In the genomic region with DNA sequence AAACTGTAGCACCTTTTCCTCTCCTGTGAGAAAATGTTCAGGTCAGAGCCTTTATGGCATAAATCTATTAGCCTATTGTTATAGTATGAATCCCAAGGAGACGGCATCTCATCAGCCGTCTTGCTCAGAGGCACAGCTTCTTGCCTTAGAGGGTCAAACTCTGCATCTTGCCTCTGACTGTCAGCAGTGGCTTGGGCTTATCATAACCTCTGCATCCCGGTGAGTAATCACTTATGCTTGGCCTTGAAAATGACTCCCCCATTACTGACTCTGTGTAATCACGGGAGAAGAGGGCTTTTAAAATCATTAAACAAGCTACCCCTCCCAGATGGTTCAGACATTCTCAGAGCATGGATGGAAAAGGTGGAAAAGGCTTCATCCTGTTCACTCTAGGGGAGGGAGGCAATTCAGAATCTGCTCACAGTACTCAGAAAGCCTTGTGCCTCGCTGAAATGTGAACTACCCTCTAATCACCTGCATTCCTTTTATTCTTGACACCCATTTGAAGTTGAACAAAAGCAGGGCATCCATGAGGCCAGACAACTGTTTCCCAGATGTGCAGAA, we compare ENCODE assay signal across 22 mouse cellular contexts.
A peak's percentile ranks its signal among the peaks of the same experiment; 100 is the strongest.
DNase-seq lines count a peak whose midpoint lies in the region; ATAC-seq and TF ChIP-seq lines count a peak whose summit lies in the region.
"Had no signal": no experiment of that assay in that cellular context is flagged by ENCODE, and none has a peak within 500 bp of the region (broad histone marks: within the 10 kb centered on the region; RNA-seq: fewer than 3 reads in every experiment).

No protein-coding gene starts in this region.

- WGBS in forebrain, embryonic 13.5 days = 41% methylated on average over 5 of the region's 5 CpGs
- WGBS in forebrain, postnatal 0 days = 34% methylated on average over 5 of the region's 5 CpGs
- WGBS in limb, embryonic 11.5 days = 42% methylated on average over 5 of the region's 5 CpGs
- WGBS in limb, embryonic 10.5 days = 53% methylated on average over 5 of the region's 5 CpGs
- 38% methylated on average over 5 of the region's 5 CpGs for WGBS in embryonic facial prominence, embryonic 12.5 days

- no peaks in the 10 kb centered on the region for H3K9me3 ChIP-seq in forebrain, embryonic 13.5 days (replicated peaks)
- H3K9me3 ChIP-seq in forebrain, postnatal 0 days (ENCODE audit: low read length) = no peaks in the 10 kb centered on the region
- no peaks in the 10 kb centered on the region for H3K9me3 ChIP-seq in limb, embryonic 11.5 days (ENCODE audit: control insufficient read depth, low read length)
- no peaks in the 10 kb centered on the region for H3K9me3 ChIP-seq in limb, embryonic 10.5 days (replicated peaks)
- H3K9me3 ChIP-seq in embryonic facial prominence, embryonic 12.5 days = no peaks in the 10 kb centered on the region
- H3K9me3 ChIP-seq: heart, embryonic 13.5 days; limb, embryonic 15.5 days; stomach, embryonic 15.5 days had no signal

- no peaks in the 10 kb centered on the region for H3K27me3 ChIP-seq in forebrain, embryonic 13.5 days
- no peaks in the 10 kb centered on the region for H3K27me3 ChIP-seq in forebrain, postnatal 0 days (ENCODE audit: insufficient read depth, low read length)
- no peaks in the 10 kb centered on the region for H3K27me3 ChIP-seq in limb, embryonic 11.5 days (ENCODE audit: control insufficient read depth, insufficient read depth, low read length)
- H3K27me3 ChIP-seq in limb, embryonic 10.5 days (ENCODE audit: low read depth, poor library complexity, severe bottlenecking) = no peaks in the 10 kb centered on the region
- no peaks in the 10 kb centered on the region for H3K27me3 ChIP-seq in embryonic facial prominence, embryonic 12.5 days
- H3K27me3 ChIP-seq: heart, embryonic 13.5 days; limb, embryonic 15.5 days; stomach, embryonic 15.5 days had no signal

- ATAC-seq in forebrain, embryonic 13.5 days = peak; percentile 36; the same call in 1 of the 2 replicates
- no peak for ATAC-seq in forebrain, postnatal 0 days
- no peak for ATAC-seq in limb, embryonic 11.5 days (ENCODE audit: insufficient number of reproducible peaks, low FRiP score, low TSS enrichment, low read depth)
- 0 out of 2 replicates have a peak, but pooled peaks have one; percentile 35 for ATAC-seq in embryonic facial prominence, embryonic 12.5 days (ENCODE audit: insufficient number of reproducible peaks, insufficient read depth, low FRiP score, low TSS enrichment)
- ATAC-seq: hindbrain, postnatal 0 days; intestine, embryonic 16.5 days had no signal

- H3K4me1 ChIP-seq in forebrain, embryonic 13.5 days = no peaks in the 10 kb centered on the region
- no peaks in the 10 kb centered on the region for H3K4me1 ChIP-seq in forebrain, postnatal 0 days (ENCODE audit: insufficient read depth)
- H3K4me1 ChIP-seq in limb, embryonic 11.5 days (ENCODE audit: control insufficient read depth, insufficient read depth, low read length) = no peaks in the 10 kb centered on the region
- peaks cover 9% of the 10 kb centered on the region for H3K4me1 ChIP-seq in limb, embryonic 10.5 days
- H3K4me1 ChIP-seq in embryonic facial prominence, embryonic 12.5 days = peaks cover 6% of the 10 kb centered on the region; the same call in 1 of the 2 replicates
- H3K4me1 ChIP-seq: heart, embryonic 13.5 days; limb, embryonic 15.5 days; stomach, embryonic 15.5 days had no signal

- TF ChIP-seq CTCF in forebrain, postnatal 0 days (IDR thresholded peaks at IDR 0.05; ENCODE audit: low read depth) = no peak

- H3K9ac ChIP-seq in forebrain, embryonic 13.5 days = no peak overlapping the region
- H3K9ac ChIP-seq in forebrain, postnatal 0 days = no peak overlapping the region
- H3K9ac ChIP-seq in limb, embryonic 11.5 days (ENCODE audit: low read length) = no peak overlapping the region
- H3K9ac ChIP-seq in embryonic facial prominence, embryonic 12.5 days = no peak overlapping the region
- H3K9ac ChIP-seq: heart, embryonic 13.5 days; limb, embryonic 15.5 days; liver, embryonic 14.5 days; lung, embryonic 14.5 days; stomach, embryonic 15.5 days had no signal

- no peaks in the 10 kb centered on the region for H3K36me3 ChIP-seq in forebrain, embryonic 13.5 days (ENCODE audit: poor library complexity, severe bottlenecking)
- H3K36me3 ChIP-seq in forebrain, postnatal 0 days (ENCODE audit: insufficient read depth) = no peaks in the 10 kb centered on the region
- no peaks in the 10 kb centered on the region for H3K36me3 ChIP-seq in limb, embryonic 11.5 days (ENCODE audit: control insufficient read depth, insufficient read depth, low read length)
- no peaks in the 10 kb centered on the region for H3K36me3 ChIP-seq in limb, embryonic 10.5 days
- no peaks in the 10 kb centered on the region for H3K36me3 ChIP-seq in embryonic facial prominence, embryonic 12.5 days
- H3K36me3 ChIP-seq: heart, embryonic 13.5 days; limb, embryonic 15.5 days; stomach, embryonic 15.5 days had no signal

- intact Hi-C loops in gastrocnemius, postnatal 36 days (cut with DNase I) = no loop called here

- H3K4me3 ChIP-seq in forebrain, embryonic 13.5 days = no peak overlapping the region
- H3K4me3 ChIP-seq in forebrain, postnatal 0 days (ENCODE audit: low read depth, low read length) = no peak overlapping the region
- H3K4me3 ChIP-seq in limb, embryonic 11.5 days (ENCODE audit: low read depth, low read length) = no peak overlapping the region
- H3K4me3 ChIP-seq in limb, embryonic 10.5 days = no peak overlapping the region
- H3K4me3 ChIP-seq in embryonic facial prominence, embryonic 12.5 days = no peak overlapping the region
- H3K4me3 ChIP-seq: heart, adult 2 months; heart, embryonic 13.5 days; limb, embryonic 15.5 days; stomach, embryonic 15.5 days had no signal

- no peak overlapping the region for H3K27ac ChIP-seq in forebrain, embryonic 13.5 days
- no peak overlapping the region for H3K27ac ChIP-seq in forebrain, postnatal 0 days (ENCODE audit: low read depth, low read length)
- H3K27ac ChIP-seq in limb, embryonic 11.5 days (replicated peaks; ENCODE audit: low read depth, low read length) = no peak overlapping the region
- H3K27ac ChIP-seq in limb, embryonic 10.5 days = no peak overlapping the region
- no peak overlapping the region for H3K27ac ChIP-seq in embryonic facial prominence, embryonic 12.5 days
- H3K27ac ChIP-seq: heart, adult 2 months; heart, embryonic 13.5 days; hindbrain, postnatal 0 days; limb, embryonic 15.5 days; liver, embryonic 14.5 days; stomach, embryonic 15.5 days had no signal

- no peak for DNase-seq in forebrain, postnatal 0 days
- peak; percentile 23 for DNase-seq in limb, embryonic 11.5 days (ENCODE audit: low spot score)
- no peak for DNase-seq in limb, embryonic 10.5 days (ENCODE audit: low spot score)
- peak; percentile 2 for DNase-seq in ZHBTc4 (ENCODE audit: low read depth, low spot score)
- no peak for DNase-seq in gastrocnemius, postnatal 36 days
- no peak for DNase-seq in spleen, postnatal 14 days (ENCODE audit: low spot score in 2 of 2)
- DNase-seq: adrenal gland, postnatal 25 days; cerebellum, adult 9-11 months; gastrocnemius, postnatal 25 days; heart, adult 2 months; heart, postnatal 14 days; kidney, postnatal 4 days; lung, embryonic 14.5 days; thymus, postnatal 25 days had no signal

- H3K4me2 ChIP-seq in forebrain, embryonic 13.5 days = no peak overlapping the region
- H3K4me2 ChIP-seq in forebrain, postnatal 0 days (ENCODE audit: low read depth) = no peak overlapping the region
- H3K4me2 ChIP-seq in limb, embryonic 11.5 days (ENCODE audit: low read depth, severe bottlenecking) = no peak overlapping the region
- no peak overlapping the region for H3K4me2 ChIP-seq in embryonic facial prominence, embryonic 12.5 days (replicated peaks)
- H3K4me2 ChIP-seq: heart, embryonic 13.5 days; limb, embryonic 15.5 days; lung, embryonic 14.5 days; stomach, embryonic 15.5 days had no signal

Comparison
In these comparisons a context has a peak if more than half of its experiments do, and no peak if none do; other contexts are left out.
1. ATAC-seq: peak in forebrain, embryonic 13.5 days (single experiment) and embryonic facial prominence, embryonic 12.5 days (single experiment); none in forebrain, postnatal 0 days (single experiment) and limb, embryonic 11.5 days (single experiment).
2. DNase-seq: peak in limb, embryonic 11.5 days (single experiment) and ZHBTc4 (single experiment); none in forebrain, postnatal 0 days (single experiment), limb, embryonic 10.5 days (single experiment), gastrocnemius, postnatal 36 days (0 of 2) and spleen, postnatal 14 days (0 of 2).